Comparison of ENCODE assay signal across 9 mouse cellular contexts in genomic region chr17:26439001-26439400, GRCm38 (mm10). TPM values are rescaled to one million over a fixed set of nuclear protein-coding genes. Genes with fewer than 3 reads are reported as not detected.
A peak's percentile ranks its signal among the peaks of the same experiment; 100 is the strongest.
DNase-seq lines count a peak whose midpoint lies in the region; ATAC-seq and TF ChIP-seq lines count a peak whose summit lies in the region.
"Had no signal": no experiment of that assay in that cellular context is flagged by ENCODE, and none has a peak within 500 bp of the region (broad histone marks: within the 10 kb centered on the region; RNA-seq: fewer than 3 reads in every experiment).

No protein-coding gene starts in this region.

- H3K9ac ChIP-seq in liver, postnatal 0 days (replicated peaks): no peak overlapping the region

- no peak overlapping the region for H3K27ac ChIP-seq in gastrocnemius, adult 2 months
- H3K27ac ChIP-seq in liver, postnatal 0 days (ENCODE audit: low read depth): no peak overlapping the region

- peaks cover 25% of the 10 kb centered on the region for H3K4me1 ChIP-seq in E14TG2a.4 (replicated peaks; ENCODE audit: low read depth, low read length)
- no peaks in the 10 kb centered on the region for H3K4me1 ChIP-seq in liver, postnatal 0 days (ENCODE audit: insufficient read depth)

- H3K27me3 ChIP-seq in E14TG2a.4 (ENCODE audit: insufficient read depth, low read length): peaks cover 64% of the 10 kb centered on the region
- peaks cover 35% of the 10 kb centered on the region for H3K27me3 ChIP-seq in liver, postnatal 0 days (ENCODE audit: insufficient read depth, low read length)

- no peak for TF ChIP-seq EP300 in liver, postnatal 0 days (IDR thresholded peaks at IDR 0.05; ENCODE audit: low read depth)

- intact Hi-C loops in gastrocnemius, adult 2 months (cut with DNase I): no loop called here

- H3K4me3 ChIP-seq in gastrocnemius, adult 2 months: peak overlapping the region; percentile 53
- peak overlapping the region; percentile 78 for H3K4me3 ChIP-seq in E14TG2a.4 (replicated peaks; ENCODE audit: low read length)
- peak overlapping the region; percentile 24; the same call in 1 of the 2 replicates for H3K4me3 ChIP-seq in liver, postnatal 0 days (ENCODE audit: low read depth, low read length)

- DNase-seq in gastrocnemius, adult 2 months: no peak
- DNase-seq in gastrocnemius, postnatal 10 days: no peak
- peak; percentile 36 for DNase-seq in heart, postnatal 4 days
- DNase-seq in liver, postnatal 0 days: no peak
- DNase-seq in urinary bladder, postnatal 25 days (ENCODE audit: low spot score): no peak
- no peak for DNase-seq in urinary bladder, postnatal 14 days (ENCODE audit: low spot score)
- DNase-seq in layer of hippocampus, adult 18-20 months (ENCODE audit: low spot score in 2 of 2): no peak
- DNase-seq: adrenal gland, postnatal 10 days had no signal

- no peaks in the 10 kb centered on the region for H3K36me3 ChIP-seq in E14TG2a.4 (ENCODE audit: insufficient read depth, low read length)
- no peaks in the 10 kb centered on the region for H3K36me3 ChIP-seq in liver, postnatal 0 days (replicated peaks; ENCODE audit: insufficient read depth, low read length)

- no peaks in the 10 kb centered on the region for H3K9me3 ChIP-seq in E14TG2a.4 (ENCODE audit: low read length)
- no peaks in the 10 kb centered on the region for H3K9me3 ChIP-seq in liver, postnatal 0 days (ENCODE audit: low read length)

- peak overlapping the region; percentile 53 for H3K4me2 ChIP-seq in liver, postnatal 0 days (ENCODE audit: low read depth, low read length)

- no peak for ATAC-seq in liver, postnatal 0 days

- WGBS in liver, postnatal 0 days (ENCODE audit: insufficient replicate concordance): 15% methylated on average over 47 of the region's 52 CpGs

- TF ChIP-seq CTCF in gastrocnemius, adult 2 months (IDR thresholded peaks at IDR 0.05): no peak
- no peak for TF ChIP-seq CTCF in E14TG2a.4 (conservative IDR thresholded peaks at IDR 0.05; ENCODE audit: low read length)
- TF ChIP-seq CTCF in liver, postnatal 0 days (IDR thresholded peaks at IDR 0.05; ENCODE audit: low read depth): no peak

RNA-seq across cellular contexts. Expression of gene Neurl1b, which starts 24.4 kb away (rescaled TPM):
- total RNA-seq in gastrocnemius, adult 2 months (2021): 1 to 10 TPM; 2.3 to 2.6 TPM
- total RNA-seq in gastrocnemius, postnatal 10 days (2021): 10 to 100 TPM; 11.6 to 12.7 TPM
- total RNA-seq in heart, postnatal 4 days (2021): 10 to 100 TPM; 81.4 to 87.9 TPM
- 0.05 and 0.06 TPM in 2 replicates for polyA plus RNA-seq in liver, postnatal 0 days (2015; fragmentation: Nextera tagmentation; extraction: Ambion mirVana)
- total RNA-seq in layer of hippocampus, adult 18-20 months (2021): 10 to 100 TPM; 80.4 to 80.8 TPM

Comparison
In these comparisons a context has a peak if more than half of its experiments do, and no peak if none do; other contexts are left out.
1. H3K4me3 ChIP-seq: peak in every context shown above with its lines; median percentile 78 in E14TG2a.4; 53 in gastrocnemius, adult 2 months; 24 in liver, postnatal 0 days.
2. RNA of gene Neurl1b, which starts 24.4 kb away (total RNA-seq): 81.4 to 87.9 TPM in heart, postnatal 4 days and 80.4 to 80.8 TPM in layer of hippocampus, adult 18-20 months; 11.6 to 12.7 TPM in gastrocnemius, postnatal 10 days and 2.3 to 2.6 TPM in gastrocnemius, adult 2 months; every median in the first group is over 4 times any median in the second.